Mouse (Mus musculus): ENCODE results near the gene Cables2. TPM values are rescaled to one million over a fixed set of nuclear protein-coding genes. Genes with fewer than 3 reads are reported as not detected.

Cables2 gene
- polyA plus RNA-seq, 1 experiment from 2014 or later = 2.8 TPM

DNA sequence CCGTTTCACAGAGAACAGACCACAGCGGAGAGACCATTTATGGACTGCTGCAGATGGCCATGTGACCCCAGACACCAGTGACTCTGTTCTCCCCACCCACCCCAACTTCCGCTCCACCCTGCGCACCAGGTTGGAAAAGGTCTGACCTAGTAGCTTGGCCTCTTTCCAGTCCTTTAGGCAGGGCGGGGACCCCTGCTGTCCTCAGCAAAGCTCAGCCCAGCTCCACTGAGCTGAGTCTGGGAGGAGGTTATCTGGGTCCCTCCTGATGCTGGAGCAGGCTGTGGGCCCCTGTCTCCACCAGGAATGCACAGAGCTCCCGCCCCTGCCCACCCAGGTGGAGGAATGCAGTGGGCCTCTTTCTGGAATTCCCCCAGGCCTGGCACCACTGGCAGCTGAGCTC is 38.3 kb downstream of the Cables2 start:
- Histone ChIP-seq H3K4me2 (ENCODE audit: low read depth, low read length) (no peak overlapping the region), H3K9ac (ENCODE audit: low read depth, low read length) (no peak overlapping the region; the same call in 1 of the 2 replicates), H3K36me3 (ENCODE audit: control insufficient read depth, insufficient read depth, low read length) (no peaks in the 10 kb centered on the region), H3K4me3 (ENCODE audit: low read length) (no peak overlapping the region), H3K27ac (ENCODE audit: low read length) (peak overlapping the region; percentile 87), H3K9me3 (ENCODE audit: control insufficient read depth, low read length) (no peaks in the 10 kb centered on the region), H3K4me1 (ENCODE audit: control insufficient read depth, insufficient read depth, low read length) (peaks cover 17% of the 10 kb centered on the region), H3K27me3 (replicated peaks; ENCODE audit: control insufficient read depth, insufficient read depth, low read length) (no peaks in the 10 kb centered on the region)
- peak; percentile 66 for ATAC-seq
- WGBS = 46% methylated on average over 6 of the region's 6 CpGs

DNA sequence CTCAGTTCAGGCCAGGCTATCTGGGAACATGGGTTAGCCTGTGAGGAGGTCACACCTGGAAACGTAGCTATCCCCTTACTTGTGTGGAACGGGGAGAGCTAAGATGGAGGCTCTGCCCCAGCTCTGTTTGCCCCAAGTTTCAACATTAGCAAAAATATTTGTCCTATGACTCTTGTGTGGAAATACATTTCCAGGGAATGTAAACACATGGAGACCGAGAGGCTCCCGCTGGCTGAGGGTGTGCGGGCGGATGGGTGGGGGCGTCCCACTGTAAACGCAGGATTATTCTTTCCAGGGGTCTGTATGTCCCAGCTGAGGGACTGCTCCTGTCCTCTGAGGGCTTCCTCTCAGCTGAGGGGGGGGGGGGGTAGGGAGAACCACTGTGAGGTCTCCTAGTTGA is 38.9 kb downstream of the Cables2 start:
- no peak overlapping the region for H3K4me2 ChIP-seq (ENCODE audit: low read depth, low read length)
- H3K4me3 ChIP-seq (ENCODE audit: low read length) = no peak overlapping the region
- H3K36me3 ChIP-seq (ENCODE audit: control insufficient read depth, insufficient read depth, low read length) = no peaks in the 10 kb centered on the region
- ATAC-seq = peak; percentile 15; the same call in 1 of the 2 replicates
- H3K9ac ChIP-seq (ENCODE audit: low read depth, low read length) = no peak overlapping the region
- no peaks in the 10 kb centered on the region for H3K27me3 ChIP-seq (replicated peaks; ENCODE audit: control insufficient read depth, insufficient read depth, low read length)
- no peaks in the 10 kb centered on the region for H3K9me3 ChIP-seq (ENCODE audit: control insufficient read depth, low read length)
- H3K4me1 ChIP-seq (ENCODE audit: control insufficient read depth, insufficient read depth, low read length) = peaks cover 18% of the 10 kb centered on the region
- peak overlapping the region; percentile 87 for H3K27ac ChIP-seq (ENCODE audit: low read length)
- 54% methylated on average over 8 of the region's 8 CpGs for WGBS

DNA sequence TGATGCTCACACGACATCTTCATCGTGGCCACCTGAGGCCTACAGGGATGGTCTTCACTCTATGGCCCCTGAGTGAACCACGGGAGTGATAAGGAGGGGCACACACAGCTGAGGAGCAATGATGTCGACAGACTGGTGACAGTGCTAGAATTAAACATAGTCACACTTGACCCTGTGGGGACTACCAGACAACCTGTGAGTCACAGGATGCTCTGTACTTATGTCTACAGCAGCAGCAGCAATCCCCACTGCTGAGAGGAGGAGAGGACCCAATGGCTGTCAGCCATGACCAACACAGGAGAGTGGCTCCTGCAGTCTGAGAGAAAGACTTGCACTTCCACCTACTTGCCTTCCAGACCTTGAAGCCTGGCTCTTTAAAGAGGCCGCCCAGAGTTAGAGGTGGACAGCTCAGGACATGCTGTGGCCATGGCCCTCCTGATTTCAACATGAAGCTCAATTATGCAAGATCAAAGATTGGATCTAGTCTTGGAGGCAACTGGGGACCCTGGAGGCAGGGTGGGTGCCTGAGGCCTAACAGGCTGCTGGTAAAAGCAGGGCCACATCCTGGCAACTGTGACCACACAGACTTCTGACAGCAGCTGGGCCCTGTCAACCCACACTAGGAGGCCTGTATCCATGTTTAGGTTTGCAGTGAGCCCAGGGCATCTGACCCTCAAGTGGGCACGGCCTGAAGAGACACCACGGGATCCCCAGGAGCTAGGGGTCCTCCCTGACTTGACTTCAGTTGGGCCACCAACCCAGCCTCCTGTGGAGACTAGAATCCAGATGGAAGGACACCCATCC is 40.0 kb downstream of the Cables2 start:
- Histone ChIP-seq H3K4me3 (ENCODE audit: low read length) (no peak overlapping the region), H3K4me2 (ENCODE audit: low read depth, low read length) (no peak overlapping the region), H3K36me3 (ENCODE audit: control insufficient read depth, insufficient read depth, low read length) (no peaks in the 10 kb centered on the region), H3K4me1 (ENCODE audit: control insufficient read depth, insufficient read depth, low read length) (peaks cover 24% of the 10 kb centered on the region), H3K27me3 (replicated peaks; ENCODE audit: control insufficient read depth, insufficient read depth, low read length) (no peaks in the 10 kb centered on the region), H3K9ac (ENCODE audit: low read depth, low read length) (no peak overlapping the region), H3K27ac (ENCODE audit: low read length) (peak overlapping the region; percentile 33; the same call in 1 of the 2 replicates), H3K9me3 (ENCODE audit: control insufficient read depth, low read length) (no peaks in the 10 kb centered on the region)
- 78% methylated on average over 7 of the region's 7 CpGs for WGBS
- no peak for ATAC-seq

DNA sequence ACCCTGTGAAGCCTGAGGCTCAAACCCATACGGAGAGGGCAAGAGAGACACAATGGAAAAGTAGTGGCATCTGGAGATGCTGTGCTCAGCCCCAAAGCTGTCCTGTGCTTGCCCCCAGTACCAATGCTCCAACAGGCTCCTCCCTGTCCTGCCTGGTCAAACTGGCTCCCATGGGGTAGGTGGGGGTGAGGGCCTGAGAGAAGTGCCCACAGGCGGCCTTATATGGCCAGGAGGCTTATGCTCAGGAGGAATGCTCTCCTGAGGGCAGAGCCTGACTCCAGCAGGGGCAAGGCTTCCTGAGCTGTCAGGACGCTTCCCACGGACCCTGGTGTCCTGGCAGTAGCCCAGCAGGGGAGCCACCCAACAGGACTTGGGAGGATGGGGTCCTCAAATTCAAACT is 42.8 kb downstream of the Cables2 start:
- Histone ChIP-seq H3K4me2 (ENCODE audit: low read depth, low read length) (no peak overlapping the region), H3K27me3 (replicated peaks; ENCODE audit: control insufficient read depth, insufficient read depth, low read length) (no peaks in the 10 kb centered on the region), H3K27ac (ENCODE audit: low read length) (peak overlapping the region; percentile 54), H3K36me3 (ENCODE audit: control insufficient read depth, insufficient read depth, low read length) (no peaks in the 10 kb centered on the region), H3K4me3 (ENCODE audit: low read length) (no peak overlapping the region), H3K4me1 (ENCODE audit: control insufficient read depth, insufficient read depth, low read length) (peaks cover 41% of the 10 kb centered on the region), H3K9me3 (ENCODE audit: control insufficient read depth, low read length) (no peaks in the 10 kb centered on the region), H3K9ac (ENCODE audit: low read depth, low read length) (peak overlapping the region; percentile 14; the same call in 1 of the 2 replicates)
- ATAC-seq = no peak
- 73% methylated on average over 4 of the region's 4 CpGs for WGBS

DNA sequence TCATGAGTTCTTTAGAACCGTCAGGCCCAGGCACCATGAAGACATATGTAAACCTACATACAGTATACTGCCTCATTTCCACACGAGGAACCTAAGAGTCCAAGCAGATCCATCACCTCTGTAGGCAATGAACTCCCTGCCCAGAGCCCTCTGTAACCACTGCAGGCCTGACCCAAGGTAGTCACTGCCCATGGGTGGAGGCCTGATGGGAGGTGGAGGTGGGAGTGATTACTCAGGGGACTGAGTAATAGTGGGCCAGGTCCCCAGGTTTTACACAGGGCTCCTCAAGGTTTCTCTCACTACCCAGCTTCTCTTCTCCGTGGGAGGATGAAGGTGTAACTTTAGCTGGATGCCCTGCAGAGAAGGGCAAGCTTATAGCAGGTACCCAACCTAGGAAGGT is 44.2 kb downstream of the Cables2 start:
- Histone ChIP-seq H3K27ac (ENCODE audit: low read length) (no peak overlapping the region), H3K27me3 (replicated peaks; ENCODE audit: control insufficient read depth, insufficient read depth, low read length) (no peaks in the 10 kb centered on the region), H3K4me1 (ENCODE audit: control insufficient read depth, insufficient read depth, low read length) (peaks cover 37% of the 10 kb centered on the region), H3K9ac (ENCODE audit: low read depth, low read length) (peak overlapping the region; percentile 15; the same call in 1 of the 2 replicates), H3K4me2 (ENCODE audit: low read depth, low read length) (no peak overlapping the region), H3K36me3 (ENCODE audit: control insufficient read depth, insufficient read depth, low read length) (no peaks in the 10 kb centered on the region), H3K4me3 (ENCODE audit: low read length) (no peak overlapping the region), H3K9me3 (ENCODE audit: control insufficient read depth, low read length) (no peaks in the 10 kb centered on the region)
- no peak for ATAC-seq
- WGBS = 73% methylated on average over 3 of the region's 3 CpGs

DNA sequence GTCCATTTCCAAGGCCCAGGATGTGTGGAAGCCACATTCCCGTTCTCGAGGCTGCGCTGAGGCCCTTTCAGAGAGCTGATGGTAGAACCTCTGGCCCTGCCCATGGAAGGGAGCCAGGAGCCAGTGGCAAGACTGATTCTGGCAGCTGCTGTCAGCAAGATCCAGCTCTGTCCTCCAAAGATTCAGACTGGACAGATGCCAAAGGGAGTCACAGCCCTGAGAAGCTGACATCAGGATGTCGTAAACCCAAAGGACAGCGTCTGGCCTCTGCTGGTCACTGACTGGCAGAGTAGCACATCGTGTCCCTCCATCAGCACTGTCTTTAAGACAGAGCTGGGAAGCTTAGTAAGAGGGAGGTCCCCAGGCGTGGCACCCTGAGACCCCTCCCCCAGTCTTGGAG is 44.7 kb downstream of the Cables2 start:
- peaks cover 39% of the 10 kb centered on the region for H3K4me1 ChIP-seq (ENCODE audit: control insufficient read depth, insufficient read depth, low read length)
- no peak for ATAC-seq
- H3K4me3 ChIP-seq (ENCODE audit: low read length) = no peak overlapping the region
- H3K9me3 ChIP-seq (ENCODE audit: control insufficient read depth, low read length) = no peaks in the 10 kb centered on the region
- H3K27ac ChIP-seq (ENCODE audit: low read length) = peak overlapping the region; percentile 49
- 52% methylated on average over 7 of the region's 7 CpGs for WGBS
- peak overlapping the region; percentile 15; the same call in 1 of the 2 replicates for H3K9ac ChIP-seq (ENCODE audit: low read depth, low read length)
- H3K4me2 ChIP-seq (ENCODE audit: low read depth, low read length) = no peak overlapping the region
- no peaks in the 10 kb centered on the region for H3K27me3 ChIP-seq (replicated peaks; ENCODE audit: control insufficient read depth, insufficient read depth, low read length)
- no peaks in the 10 kb centered on the region for H3K36me3 ChIP-seq (ENCODE audit: control insufficient read depth, insufficient read depth, low read length)

DNA sequence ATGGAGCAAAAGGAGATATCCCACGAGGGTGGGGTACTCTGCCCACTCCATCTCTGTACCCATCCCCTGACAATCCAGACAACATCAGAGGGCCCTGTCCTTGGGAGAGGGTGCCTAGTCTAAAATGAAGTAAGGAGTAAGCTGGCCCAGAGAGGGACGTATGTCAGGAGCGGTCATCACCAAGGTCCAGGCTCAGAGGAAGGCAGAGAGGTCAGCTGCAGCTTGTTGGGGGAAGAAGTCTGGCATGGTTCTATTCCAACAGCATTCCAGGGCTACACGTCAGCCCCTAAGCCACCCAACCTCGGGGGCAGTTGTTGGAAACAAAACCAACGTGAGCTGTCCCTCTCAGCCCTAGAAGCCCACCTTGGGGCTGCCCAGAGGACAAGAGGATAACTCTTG is 45.2 kb downstream of the Cables2 start:
- H3K27me3 ChIP-seq (replicated peaks; ENCODE audit: control insufficient read depth, insufficient read depth, low read length) = no peaks in the 10 kb centered on the region
- peaks cover 43% of the 10 kb centered on the region for H3K4me1 ChIP-seq (ENCODE audit: control insufficient read depth, insufficient read depth, low read length)
- H3K4me2 ChIP-seq (ENCODE audit: low read depth, low read length) = peak overlapping the region; percentile 47; the same call in 1 of the 2 replicates
- peak overlapping the region; percentile 47; the same call in 1 of the 2 replicates for H3K9ac ChIP-seq (ENCODE audit: low read depth, low read length)
- ATAC-seq = 0 out of 2 replicates have a peak, but pooled peaks have one; percentile 1
- H3K27ac ChIP-seq (ENCODE audit: low read length) = peak overlapping the region; percentile 49
- no peaks in the 10 kb centered on the region for H3K9me3 ChIP-seq (ENCODE audit: control insufficient read depth, low read length)
- H3K4me3 ChIP-seq (ENCODE audit: low read length) = no peak overlapping the region
- 54% methylated on average over 6 of the region's 6 CpGs for WGBS
- H3K36me3 ChIP-seq (ENCODE audit: control insufficient read depth, insufficient read depth, low read length) = no peaks in the 10 kb centered on the region

DNA sequence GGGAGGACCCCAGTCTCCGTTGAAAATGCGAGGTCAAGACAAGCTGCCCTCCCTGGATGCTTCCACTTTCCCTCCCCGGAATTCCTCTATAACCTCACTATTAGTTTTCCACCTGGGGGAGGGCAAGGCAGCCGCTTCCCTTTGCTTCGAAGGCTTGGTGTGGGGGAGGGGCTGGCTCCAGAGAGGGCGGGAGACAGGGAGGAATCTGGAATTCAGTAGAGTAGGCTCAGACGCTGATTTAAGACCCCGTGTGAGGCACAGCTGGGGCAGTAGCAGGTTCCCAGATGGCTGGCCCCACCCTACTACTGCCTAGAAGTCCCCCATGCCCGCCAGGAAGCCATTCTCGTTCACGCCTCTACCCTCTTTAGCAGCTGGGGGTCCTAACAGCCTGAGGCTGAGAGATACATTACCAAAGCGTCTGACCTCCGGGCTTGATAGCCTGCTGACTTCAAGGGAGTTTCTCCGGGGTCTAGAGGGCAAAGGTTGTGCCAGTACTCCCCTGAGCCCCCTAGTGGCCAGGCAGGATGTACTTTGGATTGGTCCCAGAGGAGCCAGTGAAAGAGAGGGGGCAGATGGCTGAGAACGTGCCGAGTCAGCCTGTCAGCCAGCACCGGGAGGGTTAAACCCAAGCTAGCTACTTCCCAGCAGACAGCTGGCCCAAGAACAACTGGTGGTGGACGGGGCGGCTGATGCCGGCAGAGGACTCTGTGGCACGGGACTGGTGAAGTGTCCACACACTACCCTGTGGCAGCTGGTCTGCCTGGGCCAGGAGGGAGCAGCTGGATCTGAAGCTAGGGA is 45.8 kb downstream of the Cables2 start:
- no peaks in the 10 kb centered on the region for H3K9me3 ChIP-seq (ENCODE audit: control insufficient read depth, low read length)
- H3K27ac ChIP-seq (ENCODE audit: low read length) = peak overlapping the region; percentile 49
- H3K4me2 ChIP-seq (ENCODE audit: low read depth, low read length) = peak overlapping the region; percentile 47
- H3K27me3 ChIP-seq (replicated peaks; ENCODE audit: control insufficient read depth, insufficient read depth, low read length) = no peaks in the 10 kb centered on the region
- H3K4me1 ChIP-seq (ENCODE audit: control insufficient read depth, insufficient read depth, low read length) = peaks cover 48% of the 10 kb centered on the region
- 2% methylated on average over 21 of the region's 21 CpGs for WGBS
- peak; percentile 35 for ATAC-seq
- peak overlapping the region; percentile 26 for H3K4me3 ChIP-seq (ENCODE audit: low read length)
- H3K36me3 ChIP-seq (ENCODE audit: control insufficient read depth, insufficient read depth, low read length) = no peaks in the 10 kb centered on the region
- peak overlapping the region; percentile 47 for H3K9ac ChIP-seq (ENCODE audit: low read depth, low read length)

DNA sequence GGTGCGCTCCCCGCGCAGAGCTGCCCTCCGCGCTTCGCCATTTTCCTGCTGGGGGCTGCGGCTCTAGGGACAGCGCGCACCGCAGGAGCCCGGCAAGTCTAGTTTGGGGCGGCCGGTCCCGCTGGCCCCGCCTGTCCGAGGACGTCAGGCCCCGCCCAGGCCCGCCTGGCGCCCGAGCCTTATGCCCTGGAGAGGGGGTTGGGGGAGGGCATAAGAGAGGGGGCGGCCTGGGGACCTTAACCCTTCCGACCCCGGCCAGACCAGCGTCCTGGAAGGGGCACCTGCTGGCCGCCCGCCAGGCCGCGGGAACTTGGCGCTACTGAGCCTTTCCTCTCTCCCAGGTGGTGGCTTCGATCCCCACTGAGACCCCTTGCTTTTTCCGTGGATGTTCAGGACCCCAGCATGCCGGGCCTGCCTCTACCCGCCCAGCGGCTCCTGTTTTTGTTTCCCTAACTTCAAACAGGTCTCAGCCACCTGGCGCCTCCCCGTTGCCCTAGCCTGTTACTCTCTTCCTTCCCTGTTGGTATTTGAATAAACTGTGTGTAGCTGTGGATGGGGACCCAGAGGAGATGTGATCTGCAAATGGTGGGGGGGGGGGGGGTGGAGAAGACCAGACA is 47.4 kb downstream of the Cables2 start, which contains the start of gene Lama5:
TSS of gene Lama5 (minus strand) at position 98 of the 617 bp plus-strand sequence.
- ATAC-seq = peak; percentile 77
- 2% methylated on average over 37 of the region's 37 CpGs for WGBS
- Histone ChIP-seq H3K4me2 (ENCODE audit: low read depth, low read length) (peak within 1 kb of the TSS; percentile 89), H3K9me3 (ENCODE audit: control insufficient read depth, low read length) (no peaks in the 10 kb centered on the region), H3K4me1 (ENCODE audit: control insufficient read depth, insufficient read depth, low read length) (peaks cover 62% of the 10 kb centered on the region), H3K27me3 (replicated peaks; ENCODE audit: control insufficient read depth, insufficient read depth, low read length) (no peaks in the 10 kb centered on the region), H3K27ac (ENCODE audit: low read length) (peak within 1 kb of the TSS; percentile 40), H3K9ac (ENCODE audit: low read depth, low read length) (peak within 1 kb of the TSS; percentile 67), H3K36me3 (ENCODE audit: control insufficient read depth, insufficient read depth, low read length) (no peaks in the 10 kb centered on the region), H3K4me3 (ENCODE audit: low read length) (peak within 1 kb of the TSS; percentile 74)
